Mouse (Mus musculus) cortical plate, adult 2 months (tissue): ENCODE results near the gene Zbtb7a. TPM values are rescaled to one million over a fixed set of nuclear protein-coding genes. Genes with fewer than 3 reads are reported as not detected.

Source experiments
- H3K27ac ChIP-seq: fragments of 200-500 bp; 2 replicates; pipeline ENCODE4 v1.5.1; 2012; ENCODE audit warnings: low read length, control low read depth, inconsistent platforms; ENCODE audit not compliant: insufficient read depth
- H3K4me1 ChIP-seq: fragments of 200-500 bp; 2 replicates; pipeline ENCODE4 v1.6.1; 2011; ENCODE audit warnings: low read length; ENCODE audit not compliant: control insufficient read depth, insufficient read depth
- H3K4me3 ChIP-seq: fragments of 200-500 bp; 2 replicates; pipeline ENCODE4 v1.5.1; 2011; ENCODE audit warnings: mild to moderate bottlenecking, low read length, control low read depth; ENCODE audit not compliant: insufficient read depth
- CTCF ChIP-seq: fragments of 200-500 bp; IDR thresholded peaks from 2 replicates; pipeline ENCODE4 v1.5.1; 2011; ENCODE audit warnings: mild to moderate bottlenecking, control low read depth, low read length; ENCODE audit not compliant: insufficient read depth; ENCODE audit errors: extremely low read depth
- POLR2A ChIP-seq: fragments of 200-500 bp; IDR thresholded peaks from 2 replicates; pipeline ENCODE4 v1.6.1; 2011; ENCODE audit warnings: mild to moderate bottlenecking, low read length, control low read depth; ENCODE audit not compliant: insufficient read depth; ENCODE audit errors: extremely low read depth
- polyA plus RNA-seq: library from polyadenylated mRNA; depleted of rRNA; stranded (reverse); fragments of >200 nt; gene quantifications from 2 replicates; pipeline ENCODE4 v1.2.3, GENCODE M21; 2012

Zbtb7a gene
- polyA plus RNA-seq, 1 experiment, result 49.9 TPM

GRCm38 (mm10) chr10:81112946-81113345 is 22.1 kb upstream of the Zbtb7a start:
- H3K27ac ChIP-seq, result no peak overlapping the region
- peaks cover 7% of the 10 kb centered on the region for H3K4me1 ChIP-seq
- TF ChIP-seq CTCF (no peak), POLR2A (no peak)
- H3K4me3 ChIP-seq, result no peak overlapping the region

- Histone ChIP-seq H3K4me1 (no peaks in the 10 kb centered on the region), H3K4me3 (no peak overlapping the region), H3K27ac (no peak overlapping the region)
- no peak for TF ChIP-seq POLR2A
- TF ChIP-seq CTCF, result no peak
Measured at GRCm38 (mm10) chr10:81119625-81120024, 15.4 kb upstream of the Zbtb7a start.

DNA sequence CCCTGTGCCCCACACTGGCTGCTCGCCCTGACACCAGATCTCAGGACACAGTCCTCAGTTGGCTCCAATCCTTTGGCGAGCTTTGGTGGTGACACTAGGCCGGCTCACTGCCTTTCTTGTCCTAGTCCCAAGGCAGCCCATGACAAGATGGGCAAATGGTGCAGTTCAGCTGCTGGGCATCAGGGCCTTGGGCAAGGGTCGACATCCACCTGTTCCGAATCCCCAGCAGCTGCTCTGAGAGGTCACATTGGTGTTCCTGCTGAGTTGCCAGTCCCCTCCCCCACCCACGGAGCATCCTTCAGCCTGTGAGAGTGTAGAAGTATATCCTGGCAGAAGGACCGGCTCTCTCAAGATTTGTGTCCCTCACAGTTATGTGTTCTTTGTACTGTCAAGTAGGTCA is 14.4 kb upstream of the Zbtb7a start:
- TF ChIP-seq CTCF, result no peak
- TF ChIP-seq POLR2A, result no peak
- Histone ChIP-seq H3K27ac (no peak overlapping the region), H3K4me1 (no peaks in the 10 kb centered on the region), H3K4me3 (no peak overlapping the region)

- H3K4me3 ChIP-seq, result no peak overlapping the region
- TF ChIP-seq POLR2A (no peak), CTCF (no peak)
Measured at GRCm38 (mm10) chr10:81122889-81123288, 12.1 kb upstream of the Zbtb7a start.

DNA sequence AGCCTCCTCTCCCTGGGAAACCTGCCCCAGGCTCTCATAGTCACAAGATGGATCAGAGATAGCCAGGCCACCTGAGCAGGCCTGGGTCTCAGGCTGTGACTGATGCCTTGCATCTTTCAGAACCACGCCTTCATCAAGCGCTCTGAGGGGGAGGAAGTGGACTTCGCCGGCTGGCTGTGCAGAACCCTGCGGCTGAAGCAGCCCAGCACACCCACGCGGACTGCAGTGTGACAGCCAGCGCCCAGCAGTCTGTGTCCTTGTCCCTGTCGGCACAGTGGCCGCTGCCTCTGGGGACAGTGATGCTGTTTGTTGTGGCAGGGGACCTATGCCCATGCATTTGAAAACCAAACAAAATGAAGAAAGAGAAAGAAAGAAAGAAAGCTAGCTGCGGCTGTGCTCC is 11.5 kb upstream of the Zbtb7a start:
- H3K27ac ChIP-seq, result no peak overlapping the region
- no peaks in the 10 kb centered on the region for H3K4me1 ChIP-seq

More at GRCm38 (mm10) chr10:81122889-81123288, 12.1 kb upstream of the Zbtb7a start:
- Histone ChIP-seq H3K27ac (no peak overlapping the region), H3K4me1 (no peaks in the 10 kb centered on the region)

GRCm38 (mm10) chr10:81134181-81134587 is 836 bp upstream of the Zbtb7a start:
- no peak overlapping the region for H3K27ac ChIP-seq
- no peak for TF ChIP-seq CTCF
- TF ChIP-seq POLR2A, result no peak

More for the DNA sequence above, 11.5 kb upstream of the Zbtb7a start:
- no peak overlapping the region for H3K4me3 ChIP-seq
- TF ChIP-seq CTCF (no peak), POLR2A (no peak)

GRCm38 (mm10) chr10:81135831-81136705 is 1.0 kb downstream of the Zbtb7a start:
- Histone ChIP-seq H3K27ac (peak overlapping the region; percentile 98), H3K4me3 (peak overlapping the region; percentile 97), H3K4me1 (peaks cover 6% of the 10 kb centered on the region)
- TF ChIP-seq POLR2A (peak; percentile 43; the same call in 1 of the 2 replicates), CTCF (no peak)

More at GRCm38 (mm10) chr10:81134181-81134587, 836 bp upstream of the Zbtb7a start:
- no peak overlapping the region for H3K4me3 ChIP-seq
- H3K4me1 ChIP-seq, result peaks cover 4% of the 10 kb centered on the region

GRCm38 (mm10) chr10:81136706-81137231 is 1.7 kb downstream of the Zbtb7a start:
- Histone ChIP-seq H3K4me3 (peak overlapping the region; percentile 97), H3K27ac (peak overlapping the region; percentile 98), H3K4me1 (peaks cover 6% of the 10 kb centered on the region)
- TF ChIP-seq CTCF (no peak), POLR2A (no peak)

DNA sequence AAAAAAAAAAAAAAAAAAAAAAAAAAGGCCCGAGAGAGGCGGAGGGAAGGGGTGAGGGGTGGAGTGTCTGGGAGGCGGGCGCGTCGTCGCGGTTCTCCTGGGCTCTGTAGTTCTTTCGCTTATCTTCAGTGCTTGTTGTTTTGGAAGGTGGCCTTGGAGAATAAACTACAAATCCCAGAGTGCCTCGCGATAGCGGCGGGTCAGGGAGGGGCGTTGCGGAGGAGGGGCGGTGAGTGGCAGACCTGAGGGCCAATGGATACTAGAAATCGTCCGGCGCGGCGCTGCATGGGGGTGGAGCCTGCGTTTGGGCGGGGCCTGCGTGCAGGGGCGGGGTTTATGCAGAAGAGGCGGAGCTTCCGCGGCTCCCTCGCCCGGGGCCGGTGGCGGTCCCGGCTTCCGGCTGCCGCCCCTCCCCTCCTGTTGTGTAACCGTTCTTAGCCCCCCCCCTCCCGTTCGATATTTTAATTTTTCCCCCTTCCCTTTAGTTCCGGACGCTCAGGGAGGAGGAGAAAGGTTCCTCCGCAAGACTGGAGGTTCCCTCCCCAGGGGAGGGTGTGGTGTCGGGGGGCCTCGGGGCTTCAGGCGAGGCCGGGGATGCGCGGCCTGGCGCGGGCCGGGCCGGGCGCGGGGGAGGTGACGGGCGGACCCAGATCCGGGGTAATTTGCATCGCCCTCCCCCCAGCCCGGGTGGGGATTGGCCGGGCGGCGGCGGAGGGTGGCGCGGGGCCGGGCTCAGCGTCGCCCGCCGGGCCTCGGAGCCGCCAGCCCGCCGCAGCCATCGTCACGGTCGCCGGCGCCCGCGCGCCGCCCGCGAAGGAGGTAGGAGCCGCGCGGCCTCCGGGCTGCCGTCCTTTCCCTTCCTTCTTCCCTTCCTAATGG is 2.5 kb downstream of the Zbtb7a start:
- Histone ChIP-seq H3K4me3 (peak overlapping the region; percentile 97), H3K27ac (peak overlapping the region; percentile 93), H3K4me1 (peaks cover 6% of the 10 kb centered on the region)
- TF ChIP-seq CTCF (no peak), POLR2A (peak; percentile 21; the same call in 1 of the 2 replicates)
